Mouse (Mus musculus): Measurements from ENCODE around the gene Fam131c. TPM values are rescaled to one million over a fixed set of nuclear protein-coding genes. Genes with fewer than 3 reads are reported as not detected.

Gene Fam131c
- polyA plus RNA-seq, 1 experiment from 2014 or later = 1.7 TPM

GRCm38 (mm10) chr4:141426796-141427745, 59.1 kb downstream of the Fam131c start:
- Histone ChIP-seq H3K4me2 (peak overlapping the region; percentile 90; the same call in 1 of the 2 replicates), H3K36me3 (no peaks in the 10 kb centered on the region), H3K27me3 (peaks cover 12% of the 10 kb centered on the region), H3K4me1 (peaks cover 19% of the 10 kb centered on the region), H3K9me3 (no peaks in the 10 kb centered on the region), H3K27ac (peak overlapping the region; percentile 11; the same call in 1 of the 2 replicates), H3K9ac (no peak overlapping the region), H3K4me3 (no peak overlapping the region)
- ATAC-seq (ENCODE audit: insufficient number of reproducible peaks, insufficient read depth, low FRiP score, low TSS enrichment, low read depth) = no peak
- WGBS = 76% methylated on average over 10 of the region's 10 CpGs

GRCm38 (mm10) chr4:141427921-141428320, 59.9 kb downstream of the Fam131c start:
- Histone ChIP-seq H3K4me1 (peaks cover 19% of the 10 kb centered on the region), H3K9ac (no peak overlapping the region), H3K4me3 (no peak overlapping the region), H3K36me3 (no peaks in the 10 kb centered on the region), H3K4me2 (no peak overlapping the region), H3K27me3 (peaks cover 12% of the 10 kb centered on the region), H3K27ac (no peak overlapping the region), H3K9me3 (no peaks in the 10 kb centered on the region)
- no peak for ATAC-seq (ENCODE audit: insufficient number of reproducible peaks, insufficient read depth, low FRiP score, low TSS enrichment, low read depth)
- WGBS = 82% methylated on average over 13 of the region's 13 CpGs

GRCm38 (mm10) chr4:141429381-141429780, 61.4 kb downstream of the Fam131c start:
- H3K27me3 ChIP-seq = peaks cover 6% of the 10 kb centered on the region
- ATAC-seq (ENCODE audit: insufficient number of reproducible peaks, insufficient read depth, low FRiP score, low TSS enrichment, low read depth) = no peak
- H3K4me1 ChIP-seq = peaks cover 19% of the 10 kb centered on the region
- H3K27ac ChIP-seq = no peak overlapping the region
- H3K4me3 ChIP-seq = no peak overlapping the region
- H3K36me3 ChIP-seq = no peaks in the 10 kb centered on the region
- no peak overlapping the region for H3K9ac ChIP-seq
- H3K9me3 ChIP-seq = no peaks in the 10 kb centered on the region
- H3K4me2 ChIP-seq = no peak overlapping the region
- WGBS = 82% methylated on average over 6 of the region's 6 CpGs

- no peak for ATAC-seq (ENCODE audit: insufficient number of reproducible peaks, insufficient read depth, low FRiP score, low TSS enrichment, low read depth)
- no peak overlapping the region for H3K4me2 ChIP-seq
- 56% methylated on average over 9 of the region's 9 CpGs for WGBS
- no peaks in the 10 kb centered on the region for H3K36me3 ChIP-seq
- H3K4me3 ChIP-seq = no peak overlapping the region
- no peak overlapping the region for H3K9ac ChIP-seq
- H3K27me3 ChIP-seq = peaks cover 3% of the 10 kb centered on the region
- peaks cover 18% of the 10 kb centered on the region for H3K4me1 ChIP-seq
- H3K27ac ChIP-seq = no peak overlapping the region
- H3K9me3 ChIP-seq = no peaks in the 10 kb centered on the region
These were observed 61.8 kb downstream of the Fam131c start for GRCm38 (mm10) chr4:141429847-141430246.

- H3K27me3 ChIP-seq = no peaks in the 10 kb centered on the region
These were observed 63.0 kb downstream of the Fam131c start for GRCm38 (mm10) chr4:141430997-141431396.

GRCm38 (mm10) chr4:141432666-141433065, 64.6 kb downstream of the Fam131c start:
- H3K9me3 ChIP-seq = no peaks in the 10 kb centered on the region
- H3K27me3 ChIP-seq = no peaks in the 10 kb centered on the region
- no peaks in the 10 kb centered on the region for H3K4me1 ChIP-seq
- 65% methylated on average over 14 of the region's 14 CpGs for WGBS
- H3K4me2 ChIP-seq = no peak overlapping the region
- H3K36me3 ChIP-seq = no peaks in the 10 kb centered on the region
- no peak overlapping the region for H3K27ac ChIP-seq
- no peak overlapping the region for H3K4me3 ChIP-seq
- H3K9ac ChIP-seq = no peak overlapping the region
- no peak for ATAC-seq (ENCODE audit: insufficient number of reproducible peaks, insufficient read depth, low FRiP score, low TSS enrichment, low read depth)

More at GRCm38 (mm10) chr4:141430997-141431396, 63.0 kb downstream of the Fam131c start:
- H3K27ac ChIP-seq = no peak overlapping the region
- H3K9ac ChIP-seq = no peak overlapping the region
- H3K4me2 ChIP-seq = no peak overlapping the region
- no peaks in the 10 kb centered on the region for H3K9me3 ChIP-seq
- H3K4me1 ChIP-seq = peaks cover 8% of the 10 kb centered on the region
- H3K4me3 ChIP-seq = no peak overlapping the region
- 48% methylated on average over 9 of the region's 9 CpGs for WGBS
- ATAC-seq (ENCODE audit: insufficient number of reproducible peaks, insufficient read depth, low FRiP score, low TSS enrichment, low read depth) = no peak
- H3K36me3 ChIP-seq = no peaks in the 10 kb centered on the region

- no peak overlapping the region for H3K27ac ChIP-seq
- no peaks in the 10 kb centered on the region for H3K4me1 ChIP-seq
- H3K9me3 ChIP-seq = no peaks in the 10 kb centered on the region
- H3K36me3 ChIP-seq = no peaks in the 10 kb centered on the region
- ATAC-seq (ENCODE audit: insufficient number of reproducible peaks, insufficient read depth, low FRiP score, low TSS enrichment, low read depth) = no peak
- no peak overlapping the region for H3K4me3 ChIP-seq
- no peak overlapping the region for H3K9ac ChIP-seq
- H3K4me2 ChIP-seq = no peak overlapping the region
- WGBS = 85% methylated on average over 18 of the region's 18 CpGs
- no peaks in the 10 kb centered on the region for H3K27me3 ChIP-seq
These were observed 65.2 kb downstream of the Fam131c start for GRCm38 (mm10) chr4:141433191-141433590.

Small RNAs within 50 kb of the gene (microRNA-seq; reads per million reads assigned to microRNA genes)
- gene Gm25690 = not detected

Other genes with a start within 250 kb of the Fam131c start
- gene Szrd1, start 228.4 kb upstream of the Fam131c start, polyA plus RNA-seq (2015; fragmentation: Nextera tagmentation; extraction: Ambion mirVana) = 40.5 and 42.4 TPM in 2 replicates
- 23.3 and 24.2 TPM in 2 replicates for gene Fbxo42, start 220.3 kb upstream of the Fam131c start, polyA plus RNA-seq (2015; fragmentation: Nextera tagmentation; extraction: Ambion mirVana)
- gene Rsg1, start 154.3 kb upstream of the Fam131c start, polyA plus RNA-seq (2015; fragmentation: Nextera tagmentation; extraction: Ambion mirVana) = 7.4 and 7.9 TPM in 2 replicates
- gene Arhgef19, start 128.7 kb upstream of the Fam131c start, polyA plus RNA-seq (2015; fragmentation: Nextera tagmentation; extraction: Ambion mirVana) = 18.9 and 23.3 TPM in 2 replicates
- gene Epha2, start 67.0 kb upstream of the Fam131c start, polyA plus RNA-seq (2015; fragmentation: Nextera tagmentation; extraction: Ambion mirVana) = 2.6 and 4.0 TPM in 2 replicates
- gene Clcnka, start 30.5 kb downstream of the Fam131c start, polyA plus RNA-seq (2015; fragmentation: Nextera tagmentation; extraction: Ambion mirVana) = 0.18 and 0.39 TPM in 2 replicates
- gene Clcnkb, start 47.8 kb downstream of the Fam131c start, polyA plus RNA-seq (2015; fragmentation: Nextera tagmentation; extraction: Ambion mirVana) = not detected in 2 replicates
- 0.63 TPM in 1 of 2 replicates, not detected in the other for gene Hspb7, start 52.6 kb downstream of the Fam131c start, polyA plus RNA-seq (2015; fragmentation: Nextera tagmentation; extraction: Ambion mirVana)
- not detected in 2 replicates for gene Srarp, start 67.9 kb downstream of the Fam131c start, polyA plus RNA-seq (2015; fragmentation: Nextera tagmentation; extraction: Ambion mirVana)
- gene Zbtb17, start 76.4 kb downstream of the Fam131c start, polyA plus RNA-seq (2015; fragmentation: Nextera tagmentation; extraction: Ambion mirVana) = 43.4 and 43.8 TPM in 2 replicates
- gene Spen, start 170.4 kb downstream of the Fam131c start, polyA plus RNA-seq (2015; fragmentation: Nextera tagmentation; extraction: Ambion mirVana) = 11.6 and 12.7 TPM in 2 replicates
- 49.0 and 56.1 TPM in 2 replicates for gene Fblim1, start 237.9 kb downstream of the Fam131c start, polyA plus RNA-seq (2015; fragmentation: Nextera tagmentation; extraction: Ambion mirVana)